Mouse (Mus musculus): ENCODE measurements at regions not wholly inside any gene's neighbourhood (a gene's known extent, or its start where the extent isn't known, plus 50 kb on each side); places are given as distances from the start of the nearest gene placed in this dataset.

GRCm38 (mm10) chr16:77502916-77503315 is 99.0 kb downstream of the Gm11146 start:
- TF ChIP-seq CTCF (IDR thresholded peaks at IDR 0.05; ENCODE audit: extremely low read depth, insufficient read length, insufficient replicate concordance, low read depth, low read length): no peak
- TF ChIP-seq POLR2A (IDR thresholded peaks at IDR 0.05; ENCODE audit: low read depth, low read length): no peak

Data from small intestine, adult 2 months (tissue).